Mouse (Mus musculus): Measurements from ENCODE around the gene AU022252. TPM values are rescaled to one million over a fixed set of nuclear protein-coding genes. Genes with fewer than 3 reads are reported as not detected.

AU022252 gene
- polyA plus RNA-seq, 1 experiment from 2014 or later, result 28.1 TPM

DNA sequence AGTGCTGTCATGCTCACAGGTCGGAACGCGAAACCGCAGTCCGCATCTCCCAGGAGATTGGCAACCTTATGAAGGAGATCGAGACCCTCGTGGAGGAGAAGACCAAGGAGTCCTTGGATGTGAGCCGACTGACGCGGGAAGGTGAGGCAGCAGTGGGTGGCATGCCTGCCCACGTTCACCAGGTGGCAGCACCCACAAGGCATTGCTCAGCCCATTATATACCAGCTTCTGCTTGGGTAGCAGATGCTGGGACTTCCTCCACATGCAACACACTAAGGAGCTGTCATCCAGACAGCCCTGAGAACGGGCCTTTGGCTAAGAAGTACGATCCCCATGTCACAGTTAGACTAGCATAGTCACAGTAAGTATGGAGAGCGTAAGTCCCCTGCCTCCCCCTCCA lies 9.2 kb upstream of the AU022252 start:
- no peak overlapping the region for H3K9ac ChIP-seq
- H3K27ac ChIP-seq, result no peak overlapping the region
- 90% methylated on average over 14 of the region's 14 CpGs for WGBS
- no peak overlapping the region for H3K4me3 ChIP-seq (replicated peaks)
- peaks cover 4% of the 10 kb centered on the region for H3K36me3 ChIP-seq
- H3K9me3 ChIP-seq, result no peaks in the 10 kb centered on the region
- 0 out of 2 replicates have a peak, but pooled peaks cover 6% of the 10 kb centered on the region for H3K4me1 ChIP-seq
- ATAC-seq (ENCODE audit: insufficient read depth, low FRiP score, low read depth), result no peak
- no peaks in the 10 kb centered on the region for H3K27me3 ChIP-seq (replicated peaks)
- no peak overlapping the region for H3K4me2 ChIP-seq

DNA sequence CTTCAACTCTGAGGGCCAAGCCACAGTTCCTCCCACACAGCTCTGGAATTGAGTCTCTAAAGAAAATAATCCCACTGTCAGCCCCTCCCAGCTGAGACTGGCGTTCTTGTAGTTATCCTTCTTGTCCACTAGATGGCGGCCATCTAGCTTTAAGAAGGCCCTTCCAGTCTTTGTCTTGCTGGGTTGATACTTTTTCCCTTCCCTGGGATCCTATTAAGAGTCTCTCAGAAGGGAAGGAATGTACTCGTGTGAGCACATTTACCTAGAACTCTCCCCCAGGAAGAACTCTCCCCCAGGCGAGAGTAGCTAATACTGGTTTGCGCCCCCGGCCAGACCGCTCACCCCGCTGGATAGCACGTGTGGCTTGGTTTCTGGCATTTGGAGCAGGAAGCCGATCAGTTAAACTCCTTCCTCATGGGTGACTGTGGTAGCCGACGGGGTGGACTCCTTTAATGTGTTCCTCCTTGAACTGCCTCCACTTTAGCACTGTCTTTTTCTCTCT lies 6.7 kb upstream of the AU022252 start:
- H3K9ac ChIP-seq, result no peak overlapping the region
- peak; percentile 57; the same call in 1 of the 2 replicates for ATAC-seq (ENCODE audit: insufficient read depth, low FRiP score, low read depth)

GRCm38 (mm10) chr4:119238661-119239060 lies 6.1 kb upstream of the AU022252 start:
- Histone ChIP-seq H3K9me3 (no peaks in the 10 kb centered on the region), H3K4me3 (replicated peaks) (no peak overlapping the region), H3K27ac (no peak overlapping the region), H3K4me1 (peaks cover 12% of the 10 kb centered on the region), H3K4me2 (no peak overlapping the region), H3K36me3 (peaks cover 5% of the 10 kb centered on the region), H3K27me3 (replicated peaks) (no peaks in the 10 kb centered on the region), H3K9ac (no peak overlapping the region)
- 80% methylated on average over 3 of the region's 3 CpGs for WGBS
- ATAC-seq (ENCODE audit: insufficient read depth, low FRiP score, low read depth), result no peak; the same call in 1 of the 2 replicates

More for the DNA sequence above, 6.7 kb upstream of the AU022252 start:
- no peaks in the 10 kb centered on the region for H3K27me3 ChIP-seq (replicated peaks)
- H3K9me3 ChIP-seq, result no peaks in the 10 kb centered on the region
- H3K4me3 ChIP-seq (replicated peaks), result 0 out of 2 replicates have a peak overlapping the region, but pooled peaks have one; percentile 14
- H3K36me3 ChIP-seq, result peaks cover 6% of the 10 kb centered on the region
- H3K4me2 ChIP-seq, result peak overlapping the region; percentile 21; the same call in 1 of the 2 replicates
- WGBS, result 38% methylated on average over 12 of the region's 12 CpGs
- peaks cover 12% of the 10 kb centered on the region for H3K4me1 ChIP-seq
- H3K27ac ChIP-seq, result no peak overlapping the region

DNA sequence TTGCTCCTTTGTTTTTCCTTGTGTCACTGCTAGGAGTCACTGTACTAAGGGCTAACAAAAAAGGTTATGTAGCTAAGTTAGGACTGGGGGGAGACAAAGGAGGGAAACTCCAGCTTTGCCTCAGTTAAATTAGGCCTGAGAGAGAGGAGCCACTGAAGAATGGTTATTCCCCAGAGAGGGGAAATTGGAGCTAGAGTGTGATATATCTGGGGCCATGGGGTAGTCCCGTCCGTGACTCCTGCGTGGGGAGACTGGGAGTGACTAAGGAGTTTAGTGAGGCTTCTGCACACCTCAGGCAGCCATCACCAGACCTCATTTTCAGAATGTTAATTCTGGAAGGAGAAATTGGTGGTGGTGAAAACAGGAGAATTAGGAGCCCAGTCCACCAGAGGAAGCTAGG lies 1.8 kb upstream of the AU022252 start:
- Histone ChIP-seq H3K4me3 (replicated peaks) (peak overlapping the region; percentile 87), H3K9ac (0 out of 2 replicates have a peak overlapping the region, but pooled peaks have one; percentile 23), H3K27me3 (replicated peaks) (no peaks in the 10 kb centered on the region), H3K4me2 (peak overlapping the region; percentile 95), H3K9me3 (no peaks in the 10 kb centered on the region), H3K4me1 (peaks cover 12% of the 10 kb centered on the region), H3K36me3 (peaks cover 4% of the 10 kb centered on the region), H3K27ac (no peak overlapping the region)
- WGBS, result 77% methylated on average over 3 of the region's 3 CpGs
- no peak for ATAC-seq (ENCODE audit: insufficient read depth, low FRiP score, low read depth)

DNA sequence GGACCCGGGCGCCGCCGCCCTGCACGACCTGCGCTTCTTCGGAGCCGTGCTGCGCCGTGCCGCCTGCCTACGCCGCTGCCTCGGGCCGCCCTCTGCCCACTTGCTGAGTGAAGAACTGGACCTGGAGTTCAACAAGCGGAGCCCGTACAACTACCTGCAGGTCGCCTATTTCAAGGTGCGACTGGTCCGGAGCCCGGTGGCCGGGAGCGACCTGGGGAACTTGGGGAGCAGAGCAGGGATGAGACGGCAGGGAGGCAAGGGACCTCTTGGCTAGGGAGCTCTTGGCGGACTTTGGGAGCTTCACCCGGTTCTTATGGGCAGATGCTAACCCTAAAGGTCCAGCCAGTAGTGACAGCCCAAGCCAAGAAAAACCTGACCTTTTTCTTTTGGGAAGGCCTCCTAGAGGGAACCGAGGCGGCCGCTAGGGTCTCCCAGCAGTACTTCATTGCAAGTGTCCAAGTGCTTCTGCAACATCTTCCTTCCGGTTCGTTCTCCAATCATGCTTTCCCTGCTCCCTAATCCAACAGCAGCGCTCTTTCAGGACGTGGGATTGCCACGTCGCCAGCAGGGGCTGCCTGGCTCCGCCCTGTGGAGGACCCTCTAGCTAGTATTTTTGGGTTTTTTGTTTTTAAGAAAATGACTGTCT lies 867 bp upstream of the AU022252 start:
- H3K4me3 ChIP-seq (replicated peaks), result peak overlapping the region; percentile 87
- no peaks in the 10 kb centered on the region for H3K27me3 ChIP-seq (replicated peaks)
- peak overlapping the region; percentile 71 for H3K9ac ChIP-seq
- H3K4me2 ChIP-seq, result peak overlapping the region; percentile 95
- peak; percentile 15 for ATAC-seq (ENCODE audit: insufficient read depth, low FRiP score, low read depth)
- under 1% methylated on average over 36 of the region's 36 CpGs for WGBS
- no peaks in the 10 kb centered on the region for H3K9me3 ChIP-seq
- H3K4me1 ChIP-seq, result peaks cover 8% of the 10 kb centered on the region
- H3K27ac ChIP-seq, result peak overlapping the region; percentile 65
- H3K36me3 ChIP-seq, result peaks cover 4% of the 10 kb centered on the region

DNA sequence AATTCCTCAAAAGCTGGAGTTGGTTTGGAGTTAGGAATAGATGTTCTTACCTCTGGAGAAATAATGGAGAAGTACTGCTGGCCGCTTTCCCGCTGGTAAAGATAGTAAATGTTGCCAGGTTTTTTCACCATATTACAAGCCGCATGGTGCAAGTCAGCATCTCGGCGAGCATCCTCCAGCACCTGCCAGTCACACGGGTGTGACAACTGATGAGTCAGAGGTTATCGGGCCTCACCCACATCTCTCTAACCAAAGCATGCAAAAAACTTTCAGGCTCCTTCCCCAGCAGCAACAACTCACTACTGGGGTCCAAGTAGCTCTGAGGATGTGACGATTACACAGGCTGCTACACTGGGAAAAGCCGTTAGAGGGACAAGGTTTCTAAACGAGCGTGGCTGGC lies 5.8 kb downstream of the AU022252 start:
- Histone ChIP-seq H3K4me3 (replicated peaks) (no peak overlapping the region), H3K4me2 (no peak overlapping the region), H3K36me3 (peaks cover 25% of the 10 kb centered on the region), H3K9ac (no peak overlapping the region), H3K27ac (no peak overlapping the region), H3K9me3 (no peaks in the 10 kb centered on the region), H3K27me3 (replicated peaks) (no peaks in the 10 kb centered on the region), H3K4me1 (0 out of 2 replicates have a peak, but pooled peaks cover 3% of the 10 kb centered on the region)
- 91% methylated on average over 11 of the region's 11 CpGs for WGBS
- ATAC-seq (ENCODE audit: insufficient read depth, low FRiP score, low read depth), result no peak

DNA sequence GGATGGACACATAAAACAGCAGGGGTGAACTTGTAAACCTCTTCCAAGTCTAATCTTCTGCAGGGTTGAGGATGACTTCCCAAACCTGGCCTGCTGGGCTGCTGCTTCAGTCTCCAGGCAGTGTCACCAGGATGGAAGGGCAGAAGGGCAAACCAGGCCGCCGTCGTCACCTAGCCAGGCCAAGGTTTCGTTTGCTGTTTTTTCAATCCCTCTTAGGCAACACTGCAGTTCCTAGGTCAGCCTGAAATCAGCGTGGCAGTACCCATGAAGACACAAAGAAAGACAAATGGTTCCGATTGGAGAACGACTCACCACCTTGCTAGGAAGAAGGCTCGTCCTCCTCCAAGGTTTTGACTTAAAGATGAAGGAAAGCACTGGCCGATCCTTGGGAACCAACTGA lies 6.8 kb downstream of the AU022252 start:
- H3K9ac ChIP-seq, result no peak overlapping the region
- no peak overlapping the region for H3K4me3 ChIP-seq (replicated peaks)
- no peaks in the 10 kb centered on the region for H3K9me3 ChIP-seq
- H3K36me3 ChIP-seq, result peaks cover 25% of the 10 kb centered on the region
- H3K27ac ChIP-seq, result no peak overlapping the region
- ATAC-seq (ENCODE audit: insufficient read depth, low FRiP score, low read depth), result no peak
- no peaks in the 10 kb centered on the region for H3K27me3 ChIP-seq (replicated peaks)
- H3K4me2 ChIP-seq, result no peak overlapping the region
- WGBS, result 88% methylated on average over 9 of the region's 9 CpGs
- H3K4me1 ChIP-seq, result no peaks in the 10 kb centered on the region

DNA sequence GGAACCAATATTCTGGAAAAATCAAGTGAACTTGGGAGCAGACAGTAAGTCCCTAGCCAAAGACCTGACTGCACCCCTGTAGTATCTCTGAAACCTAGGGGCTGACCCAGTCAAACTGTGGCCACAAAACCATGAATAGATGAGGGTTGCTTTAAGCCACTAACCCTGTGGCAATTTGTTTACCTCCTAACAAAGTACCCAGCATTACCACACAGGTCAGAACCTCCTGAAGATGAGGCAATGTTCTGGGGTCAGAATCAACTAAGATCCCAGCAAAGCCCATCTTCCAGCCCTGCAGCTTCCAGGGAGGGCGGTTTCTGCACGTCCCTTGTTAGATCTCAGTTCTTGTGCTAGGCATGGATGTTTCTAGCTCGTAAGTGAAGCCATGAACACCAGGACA lies 8.0 kb downstream of the AU022252 start:
- no peak overlapping the region for H3K27ac ChIP-seq
- WGBS, result 87% methylated on average over 3 of the region's 3 CpGs
- H3K4me2 ChIP-seq, result no peak overlapping the region
- H3K4me3 ChIP-seq (replicated peaks), result no peak overlapping the region
- no peaks in the 10 kb centered on the region for H3K9me3 ChIP-seq
- H3K36me3 ChIP-seq, result peaks cover 25% of the 10 kb centered on the region
- no peaks in the 10 kb centered on the region for H3K4me1 ChIP-seq
- no peak overlapping the region for H3K9ac ChIP-seq
- no peaks in the 10 kb centered on the region for H3K27me3 ChIP-seq (replicated peaks)
- no peak for ATAC-seq (ENCODE audit: insufficient read depth, low FRiP score, low read depth)

GRCm38 (mm10) chr4:119223696-119224095 lies 8.8 kb downstream of the AU022252 start:
- no peak overlapping the region for H3K4me2 ChIP-seq
- 91% methylated on average over 1 of the region's 1 CpGs for WGBS
- H3K4me3 ChIP-seq (replicated peaks), result no peak overlapping the region
- no peaks in the 10 kb centered on the region for H3K27me3 ChIP-seq (replicated peaks)
- H3K9me3 ChIP-seq, result no peaks in the 10 kb centered on the region
- H3K4me1 ChIP-seq, result no peaks in the 10 kb centered on the region
- ATAC-seq (ENCODE audit: insufficient read depth, low FRiP score, low read depth), result no peak
- H3K9ac ChIP-seq, result no peak overlapping the region
- no peak overlapping the region for H3K27ac ChIP-seq
- peaks cover 25% of the 10 kb centered on the region for H3K36me3 ChIP-seq

GRCm38 (mm10) chr4:119218169-119218568 lies 14.3 kb downstream of the AU022252 start, which contains the start of gene Tmem269:
TSS of gene Tmem269 (minus strand) at chr4:119218217.
- Histone ChIP-seq H3K4me2 (no peak within 1 kb of the TSS), H3K27me3 (replicated peaks) (no peaks in the 10 kb centered on the region), H3K9me3 (no peaks in the 10 kb centered on the region), H3K4me1 (0 out of 2 replicates have a peak, but pooled peaks cover 4% of the 10 kb centered on the region), H3K36me3 (0 out of 2 replicates have a peak, but pooled peaks cover 4% of the 10 kb centered on the region), H3K27ac (no peak within 1 kb of the TSS), H3K9ac (no peak within 1 kb of the TSS), H3K4me3 (replicated peaks) (no peak within 1 kb of the TSS)
- no peak for ATAC-seq (ENCODE audit: insufficient read depth, low FRiP score, low read depth)
- 11% methylated on average over 11 of the region's 11 CpGs for WGBS

DNA sequence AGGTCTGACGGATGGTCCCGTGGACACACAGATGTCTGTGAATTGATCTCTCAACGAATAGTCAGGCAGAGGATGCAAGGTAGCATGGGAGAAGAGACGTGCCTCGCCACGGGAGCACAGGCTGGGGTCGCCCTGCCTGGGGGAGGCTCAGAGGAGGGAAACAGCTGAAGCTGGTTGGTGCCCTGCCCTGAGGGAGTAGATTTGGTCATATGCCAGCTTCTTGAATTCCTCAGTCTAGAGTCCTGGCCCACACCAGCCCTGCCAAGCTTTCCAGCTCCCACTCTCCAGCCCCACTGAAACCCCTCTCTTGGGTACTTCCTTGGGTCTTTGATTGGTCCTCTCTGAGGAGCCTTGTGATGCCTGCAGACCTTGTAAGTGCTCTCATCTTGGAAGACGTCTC lies 15.8 kb downstream of the AU022252 start:
- Histone ChIP-seq H3K27ac (no peak overlapping the region), H3K4me3 (replicated peaks) (no peak overlapping the region), H3K36me3 (no peaks in the 10 kb centered on the region), H3K27me3 (replicated peaks) (no peaks in the 10 kb centered on the region), H3K4me2 (no peak overlapping the region), H3K9ac (no peak overlapping the region), H3K9me3 (no peaks in the 10 kb centered on the region), H3K4me1 (0 out of 2 replicates have a peak, but pooled peaks cover 4% of the 10 kb centered on the region)
- 66% methylated on average over 8 of the region's 8 CpGs for WGBS
- ATAC-seq (ENCODE audit: insufficient read depth, low FRiP score, low read depth), result no peak

GRCm38 (mm10) chr4:119204672-119205071 lies 27.8 kb downstream of the AU022252 start:
- WGBS, result 17% methylated on average over 8 of the region's 8 CpGs
- no peak overlapping the region for H3K27ac ChIP-seq
- no peaks in the 10 kb centered on the region for H3K9me3 ChIP-seq
- no peak overlapping the region for H3K4me3 ChIP-seq (replicated peaks)
- no peak overlapping the region for H3K9ac ChIP-seq
- no peak overlapping the region for H3K4me2 ChIP-seq
- H3K27me3 ChIP-seq (replicated peaks), result no peaks in the 10 kb centered on the region
- no peaks in the 10 kb centered on the region for H3K4me1 ChIP-seq
- H3K36me3 ChIP-seq, result no peaks in the 10 kb centered on the region
- no peak for ATAC-seq (ENCODE audit: insufficient read depth, low FRiP score, low read depth)

Data from stomach, embryonic 15.5 days (tissue).